Mouse (Mus musculus): ENCODE measurements around the gene Ube2ql1. TPM values are rescaled to one million over a fixed set of nuclear protein-coding genes. Genes with fewer than 3 reads are reported as not detected.

The Ube2ql1 gene
- polyA plus RNA-seq, 1 experiment from 2014 or later = 1.4 TPM

- Histone ChIP-seq H3K4me1 (ENCODE audit: control insufficient read depth, insufficient read depth, low read length) (no peaks in the 10 kb centered on the region), H3K4me3 (ENCODE audit: low read depth, low read length) (no peak overlapping the region), H3K36me3 (ENCODE audit: control insufficient read depth, insufficient read depth, low read length) (no peaks in the 10 kb centered on the region), H3K9ac (ENCODE audit: low read depth, low read length) (no peak overlapping the region), H3K4me2 (no peak overlapping the region), H3K27me3 (ENCODE audit: control insufficient read depth, insufficient read depth, low read length) (peaks cover 2% of the 10 kb centered on the region; the same call in 1 of the 2 replicates), H3K9me3 (replicated peaks; ENCODE audit: control insufficient read depth, low read length) (no peaks in the 10 kb centered on the region), H3K27ac (ENCODE audit: low read depth, low read length) (no peak overlapping the region)
- no peak for ATAC-seq (replicated peaks; ENCODE audit: insufficient number of reproducible peaks, low FRiP score, low TSS enrichment)
- 39% methylated on average over 13 of the region's 13 CpGs for WGBS (ENCODE audit: insufficient replicate concordance)
Observed at GRCm38 (mm10) chr13:69696333-69696991, 43.2 kb downstream of the Ube2ql1 start.

- Histone ChIP-seq H3K4me2 (no peak overlapping the region), H3K9me3 (replicated peaks; ENCODE audit: control insufficient read depth, low read length) (no peaks in the 10 kb centered on the region), H3K36me3 (ENCODE audit: control insufficient read depth, insufficient read depth, low read length) (no peaks in the 10 kb centered on the region), H3K27ac (ENCODE audit: low read depth, low read length) (no peak overlapping the region), H3K9ac (ENCODE audit: low read depth, low read length) (no peak overlapping the region), H3K4me1 (ENCODE audit: control insufficient read depth, insufficient read depth, low read length) (no peaks in the 10 kb centered on the region), H3K27me3 (ENCODE audit: control insufficient read depth, insufficient read depth, low read length) (peaks cover 4% of the 10 kb centered on the region; the same call in 1 of the 2 replicates), H3K4me3 (ENCODE audit: low read depth, low read length) (no peak overlapping the region)
- no peak for ATAC-seq (replicated peaks; ENCODE audit: insufficient number of reproducible peaks, low FRiP score, low TSS enrichment)
- 29% methylated on average over 7 of the region's 7 CpGs for WGBS (ENCODE audit: insufficient replicate concordance)
Observed at GRCm38 (mm10) chr13:69691074-69691473, 48.6 kb downstream of the Ube2ql1 start.

- Histone ChIP-seq H3K9ac (ENCODE audit: low read depth, low read length) (no peak overlapping the region), H3K27ac (ENCODE audit: low read depth, low read length) (no peak overlapping the region), H3K4me1 (ENCODE audit: control insufficient read depth, insufficient read depth, low read length) (no peaks in the 10 kb centered on the region; the same call in 1 of the 2 replicates), H3K9me3 (replicated peaks; ENCODE audit: control insufficient read depth, low read length) (no peaks in the 10 kb centered on the region), H3K27me3 (ENCODE audit: control insufficient read depth, insufficient read depth, low read length) (0 out of 2 replicates have a peak, but pooled peaks cover 2% of the 10 kb centered on the region), H3K4me3 (ENCODE audit: low read depth, low read length) (no peak overlapping the region), H3K36me3 (ENCODE audit: control insufficient read depth, insufficient read depth, low read length) (no peaks in the 10 kb centered on the region), H3K4me2 (no peak overlapping the region)
- WGBS (ENCODE audit: insufficient replicate concordance) = 35% methylated on average over 1 of the region's 1 CpGs
- ATAC-seq (replicated peaks; ENCODE audit: insufficient number of reproducible peaks, low FRiP score, low TSS enrichment) = no peak
Observed at GRCm38 (mm10) chr13:69687023-69687422, 52.7 kb downstream of the Ube2ql1 start.

DNA sequence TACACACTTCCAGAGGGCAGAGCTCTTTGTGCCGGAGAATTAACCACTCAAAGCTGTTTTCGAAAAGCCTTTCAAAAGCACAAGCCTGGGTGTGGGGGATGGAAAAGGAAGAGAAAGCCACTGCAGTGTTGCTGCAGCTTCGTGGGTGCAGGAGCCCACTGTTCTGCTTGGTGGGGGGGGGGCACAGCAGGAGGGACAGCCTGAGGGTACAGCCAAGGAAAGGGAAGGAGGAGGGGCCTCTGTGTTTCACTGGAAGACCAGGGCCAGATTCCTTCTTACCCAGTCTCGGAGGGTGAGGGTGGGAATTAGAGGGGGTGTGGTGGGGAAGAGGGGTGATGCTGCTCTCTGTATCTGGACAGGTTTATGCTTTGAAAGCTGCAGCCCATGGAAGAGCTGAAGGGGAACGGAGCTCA is 54.3 kb downstream of the Ube2ql1 start:
- Histone ChIP-seq H3K9ac (ENCODE audit: low read depth, low read length) (no peak overlapping the region), H3K4me2 (no peak overlapping the region), H3K9me3 (replicated peaks; ENCODE audit: control insufficient read depth, low read length) (no peaks in the 10 kb centered on the region), H3K27me3 (ENCODE audit: control insufficient read depth, insufficient read depth, low read length) (no peaks in the 10 kb centered on the region), H3K36me3 (ENCODE audit: control insufficient read depth, insufficient read depth, low read length) (no peaks in the 10 kb centered on the region), H3K4me3 (ENCODE audit: low read depth, low read length) (no peak overlapping the region), H3K4me1 (ENCODE audit: control insufficient read depth, insufficient read depth, low read length) (no peaks in the 10 kb centered on the region; the same call in 1 of the 2 replicates), H3K27ac (ENCODE audit: low read depth, low read length) (no peak overlapping the region)
- WGBS (ENCODE audit: insufficient replicate concordance) = 32% methylated on average over 5 of the region's 5 CpGs
- ATAC-seq (replicated peaks; ENCODE audit: insufficient number of reproducible peaks, low FRiP score, low TSS enrichment) = no peak

- no peak overlapping the region for H3K4me3 ChIP-seq (ENCODE audit: low read depth, low read length)
- peaks cover 4% of the 10 kb centered on the region; the same call in 1 of the 2 replicates for H3K9me3 ChIP-seq (replicated peaks; ENCODE audit: control insufficient read depth, low read length)
- no peak overlapping the region for H3K4me2 ChIP-seq
- no peak overlapping the region for H3K27ac ChIP-seq (ENCODE audit: low read depth, low read length)
- H3K4me1 ChIP-seq (ENCODE audit: control insufficient read depth, insufficient read depth, low read length) = no peaks in the 10 kb centered on the region
- H3K27me3 ChIP-seq (ENCODE audit: control insufficient read depth, insufficient read depth, low read length) = no peaks in the 10 kb centered on the region
- H3K9ac ChIP-seq (ENCODE audit: low read depth, low read length) = no peak overlapping the region
- 39% methylated on average over 10 of the region's 10 CpGs for WGBS (ENCODE audit: insufficient replicate concordance)
- no peaks in the 10 kb centered on the region for H3K36me3 ChIP-seq (ENCODE audit: control insufficient read depth, insufficient read depth, low read length)
- ATAC-seq (replicated peaks; ENCODE audit: insufficient number of reproducible peaks, low FRiP score, low TSS enrichment) = no peak
Observed at GRCm38 (mm10) chr13:69673921-69674618, 65.6 kb downstream of the Ube2ql1 start.

GRCm38 (mm10) chr13:69673197-69673920 is 66.3 kb downstream of the Ube2ql1 start:
- Histone ChIP-seq H3K36me3 (ENCODE audit: control insufficient read depth, insufficient read depth, low read length) (no peaks in the 10 kb centered on the region), H3K4me2 (no peak overlapping the region), H3K4me3 (ENCODE audit: low read depth, low read length) (no peak overlapping the region), H3K27me3 (ENCODE audit: control insufficient read depth, insufficient read depth, low read length) (no peaks in the 10 kb centered on the region), H3K9me3 (replicated peaks; ENCODE audit: control insufficient read depth, low read length) (peaks cover 4% of the 10 kb centered on the region; the same call in 1 of the 2 replicates), H3K4me1 (ENCODE audit: control insufficient read depth, insufficient read depth, low read length) (no peaks in the 10 kb centered on the region), H3K27ac (ENCODE audit: low read depth, low read length) (no peak overlapping the region), H3K9ac (ENCODE audit: low read depth, low read length) (no peak overlapping the region)
- no peak for ATAC-seq (replicated peaks; ENCODE audit: insufficient number of reproducible peaks, low FRiP score, low TSS enrichment)
- 78% methylated on average over 5 of the region's 5 CpGs for WGBS (ENCODE audit: insufficient replicate concordance)

GRCm38 (mm10) chr13:69672565-69672964 is 67.1 kb downstream of the Ube2ql1 start:
- Histone ChIP-seq H3K9me3 (replicated peaks; ENCODE audit: control insufficient read depth, low read length) (peaks cover 4% of the 10 kb centered on the region; the same call in 1 of the 2 replicates), H3K36me3 (ENCODE audit: control insufficient read depth, insufficient read depth, low read length) (no peaks in the 10 kb centered on the region), H3K4me2 (no peak overlapping the region), H3K27me3 (ENCODE audit: control insufficient read depth, insufficient read depth, low read length) (no peaks in the 10 kb centered on the region), H3K9ac (ENCODE audit: low read depth, low read length) (no peak overlapping the region), H3K4me1 (ENCODE audit: control insufficient read depth, insufficient read depth, low read length) (no peaks in the 10 kb centered on the region), H3K4me3 (ENCODE audit: low read depth, low read length) (no peak overlapping the region), H3K27ac (ENCODE audit: low read depth, low read length) (no peak overlapping the region)
- WGBS (ENCODE audit: insufficient replicate concordance) = 86% methylated on average over 10 of the region's 10 CpGs
- no peak; the same call in 1 of the 2 replicates for ATAC-seq (replicated peaks; ENCODE audit: insufficient number of reproducible peaks, low FRiP score, low TSS enrichment)

DNA sequence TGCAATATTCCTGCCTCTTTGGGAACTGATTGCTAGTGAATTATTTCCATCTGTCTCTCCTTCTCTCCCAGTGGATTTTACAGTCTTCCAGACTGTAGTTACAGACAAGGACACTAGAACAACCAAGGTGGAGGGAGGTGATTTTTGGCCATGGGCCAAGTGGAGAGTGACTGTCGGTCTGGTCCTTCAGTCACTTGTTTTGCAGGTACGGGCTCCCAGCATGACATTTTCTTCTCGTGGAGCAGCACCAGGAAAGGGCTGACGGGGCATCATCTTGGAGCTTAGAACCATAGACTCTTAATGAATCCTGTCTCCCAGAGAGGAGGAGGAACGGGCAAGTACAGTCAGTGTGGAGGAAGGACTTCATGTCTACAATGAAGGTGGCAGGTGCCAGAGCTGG is 67.6 kb downstream of the Ube2ql1 start:
- 77% methylated on average over 5 of the region's 5 CpGs for WGBS (ENCODE audit: insufficient replicate concordance)
- ATAC-seq (replicated peaks; ENCODE audit: insufficient number of reproducible peaks, low FRiP score, low TSS enrichment) = no peak; the same call in 1 of the 2 replicates
- H3K4me3 ChIP-seq (ENCODE audit: low read depth, low read length) = no peak overlapping the region
- H3K27me3 ChIP-seq (ENCODE audit: control insufficient read depth, insufficient read depth, low read length) = no peaks in the 10 kb centered on the region
- H3K36me3 ChIP-seq (ENCODE audit: control insufficient read depth, insufficient read depth, low read length) = no peaks in the 10 kb centered on the region
- H3K4me2 ChIP-seq = no peak overlapping the region
- H3K4me1 ChIP-seq (ENCODE audit: control insufficient read depth, insufficient read depth, low read length) = no peaks in the 10 kb centered on the region
- H3K9ac ChIP-seq (ENCODE audit: low read depth, low read length) = no peak overlapping the region
- peaks cover 4% of the 10 kb centered on the region; the same call in 1 of the 2 replicates for H3K9me3 ChIP-seq (replicated peaks; ENCODE audit: control insufficient read depth, low read length)
- H3K27ac ChIP-seq (ENCODE audit: low read depth, low read length) = no peak overlapping the region
